Comparison of ENCODE assay signal across 8 mouse cellular contexts in genomic region chr11:5691775-5692174, GRCm38 (mm10). TPM values are rescaled to one million over a fixed set of nuclear protein-coding genes. Genes with fewer than 3 reads are reported as not detected.
DNase-seq lines count a peak whose midpoint lies in the region; ATAC-seq and TF ChIP-seq lines count a peak whose summit lies in the region.

No protein-coding gene starts in this region.

- H3K4me1 ChIP-seq in forebrain, embryonic 13.5 days, result no peaks in the 10 kb centered on the region

- 48% methylated on average over 7 of the region's 7 CpGs for WGBS in forebrain, embryonic 13.5 days

- POLR2A ChIA-PET in Patski (lab: Charles Lee), result no interaction called here

- H3K9ac ChIP-seq in forebrain, embryonic 13.5 days, result no peak overlapping the region

- H3K27me3 ChIP-seq in Patski, result no peaks in the 10 kb centered on the region
- H3K27me3 ChIP-seq in forebrain, embryonic 13.5 days, result no peaks in the 10 kb centered on the region

- no peaks in the 10 kb centered on the region for H3K36me3 ChIP-seq in forebrain, embryonic 13.5 days (ENCODE audit: poor library complexity, severe bottlenecking)

- H3K4me3 ChIP-seq in forebrain, embryonic 13.5 days, result no peak overlapping the region

- no peak overlapping the region for H3K4me2 ChIP-seq in forebrain, embryonic 13.5 days

- CTCF ChIA-PET in Patski (lab: Charles Lee), result interaction anchor here (1.2 to 1.7 kb wide), 3 partner anchors 9 to 14 kb away, joined by 3 to 5 read pairs (median 4); no protein-coding TSS in a partner anchor

- ATAC-seq in Patski, result no peak
- no peak for ATAC-seq in forebrain, embryonic 13.5 days

- H3K27ac ChIP-seq in forebrain, embryonic 13.5 days, result no peak overlapping the region

- peak; percentile 44 for DNase-seq in adrenal gland, adult 18-20 months (ENCODE audit: low spot score in 2 of 2)
- no peak for DNase-seq in adrenal gland, postnatal 4 days (ENCODE audit: low spot score in 2 of 2)
- DNase-seq in layer of hippocampus, adult 11-12 months (ENCODE audit: low spot score), result peak; percentile 58
- DNase-seq in layer of hippocampus, adult 9-10 months (ENCODE audit: low spot score), result no peak
- DNase-seq in Patski (ENCODE audit: low read depth, low spot score), result no peak
- peak; percentile 39 for DNase-seq in hindlimb bud, embryonic 11.5 days (ENCODE audit: extremely low spot score, low read depth, low spot score)
- DNase-seq in naive thymus-derived CD4-positive, alpha-beta T cell, adult 2 months (ENCODE audit: low read depth), result peak; percentile 38

- no peaks in the 10 kb centered on the region; the same call in 1 of the 2 replicates for H3K9me3 ChIP-seq in forebrain, embryonic 13.5 days (replicated peaks)

- in situ Hi-C loops in Patski (cut with MboI; ENCODE audit: low pct_unique_long_range_greater_than_20kb), result loop anchor here (5.0 kb wide), 1 partner anchor 204 kb away; no protein-coding TSS in a partner anchor

- TF ChIP-seq CTCF in Patski (IDR thresholded peaks at IDR 0.05), result peak; percentile 70

RNA-seq across cellular contexts. Expression of gene Mrps24, which starts 23.7 kb away (rescaled TPM):
- total RNA-seq in adrenal gland, adult 18-20 months (2021), result 100 to 1,000 TPM; 127 to 172 TPM
- total RNA-seq in adrenal gland, postnatal 4 days (2021), result 100 to 1,000 TPM; 118 to 121 TPM
- polyA plus RNA-seq in Patski (2021), result 98.7 TPM
- 185 and 188 TPM in 2 replicates for polyA plus RNA-seq in forebrain, embryonic 13.5 days (2015; fragmentation: Nextera tagmentation; extraction: Ambion mirVana)

Comparison
In these comparisons a context has a peak if more than half of its experiments do, and no peak if none do; other contexts are left out.
1. DNase-seq: peak in adrenal gland, adult 18-20 months (2 of 2), layer of hippocampus, adult 11-12 months (single experiment), hindlimb bud, embryonic 11.5 days (single experiment) and naive thymus-derived CD4-positive, alpha-beta T cell, adult 2 months (single experiment); none in adrenal gland, postnatal 4 days (0 of 2), layer of hippocampus, adult 9-10 months (single experiment) and Patski (single experiment).